Mouse (Mus musculus): ENCODE measurements at regions not wholly inside any gene's neighbourhood (a gene's known extent, or its start where the extent isn't known, plus 50 kb on each side); places are given as distances from the start of the nearest gene placed in this dataset.

- Histone ChIP-seq H3K36me3 (ENCODE audit: insufficient read depth, low read length) (no peaks in the 10 kb centered on the region), H3K9ac (replicated peaks; ENCODE audit: low read length, poor library complexity, severe bottlenecking) (no peak overlapping the region), H3K4me2 (ENCODE audit: low read depth, low read length, poor library complexity, severe bottlenecking) (no peak overlapping the region), H3K4me3 (ENCODE audit: low read depth, low read length) (no peak overlapping the region), H3K4me1 (ENCODE audit: insufficient read depth, low read length) (no peaks in the 10 kb centered on the region), H3K27ac (ENCODE audit: low read depth, low read length) (no peak overlapping the region), H3K27me3 (ENCODE audit: insufficient read depth, low read length) (no peaks in the 10 kb centered on the region), H3K9me3 (ENCODE audit: low read length) (no peaks in the 10 kb centered on the region)
- TF ChIP-seq CTCF (IDR thresholded peaks at IDR 0.05) = no peak
- 81% methylated on average over 5 of the region's 5 CpGs for WGBS
- ATAC-seq (ENCODE audit: low FRiP score) (no peak), DNase-seq (ENCODE audit: low spot score) (no peak)
Observed at GRCm38 (mm10) chr12:90876230-90877005, 138.2 kb upstream of the Dio2 start.

- Histone ChIP-seq H3K4me2 (ENCODE audit: low read depth, low read length, poor library complexity, severe bottlenecking) (no peak overlapping the region), H3K27ac (ENCODE audit: low read depth, low read length) (no peak overlapping the region), H3K36me3 (ENCODE audit: insufficient read depth, low read length) (no peaks in the 10 kb centered on the region), H3K9me3 (ENCODE audit: low read length) (no peaks in the 10 kb centered on the region), H3K4me1 (ENCODE audit: insufficient read depth, low read length) (no peaks in the 10 kb centered on the region), H3K9ac (replicated peaks; ENCODE audit: low read length, poor library complexity, severe bottlenecking) (no peak overlapping the region), H3K27me3 (ENCODE audit: insufficient read depth, low read length) (no peaks in the 10 kb centered on the region), H3K4me3 (ENCODE audit: low read depth, low read length) (no peak overlapping the region)
- no peak for DNase-seq (ENCODE audit: low spot score)
- no peak for ATAC-seq (ENCODE audit: low FRiP score)
- no peak for TF ChIP-seq CTCF (IDR thresholded peaks at IDR 0.05)
- WGBS = 94% methylated on average over 3 of the region's 3 CpGs
Observed at GRCm38 (mm10) chr12:90874840-90875239, 136.6 kb upstream of the Dio2 start.

- Histone ChIP-seq H3K9ac (replicated peaks; ENCODE audit: low read length, poor library complexity, severe bottlenecking) (no peak overlapping the region), H3K36me3 (ENCODE audit: insufficient read depth, low read length) (no peaks in the 10 kb centered on the region), H3K4me3 (ENCODE audit: low read depth, low read length) (no peak overlapping the region), H3K9me3 (ENCODE audit: low read length) (no peaks in the 10 kb centered on the region), H3K4me2 (ENCODE audit: low read depth, low read length, poor library complexity, severe bottlenecking) (no peak overlapping the region), H3K27me3 (ENCODE audit: insufficient read depth, low read length) (no peaks in the 10 kb centered on the region), H3K4me1 (ENCODE audit: insufficient read depth, low read length) (no peaks in the 10 kb centered on the region), H3K27ac (ENCODE audit: low read depth, low read length) (no peak overlapping the region)
- DNase-seq (ENCODE audit: low spot score) (no peak), ATAC-seq (ENCODE audit: low FRiP score) (no peak)
- 89% methylated on average over 3 of the region's 3 CpGs for WGBS
- TF ChIP-seq CTCF (IDR thresholded peaks at IDR 0.05) = no peak
Observed at GRCm38 (mm10) chr12:90873959-90874358, 135.7 kb upstream of the Dio2 start.

- H3K4me3 ChIP-seq (ENCODE audit: low read depth, low read length) = no peak overlapping the region
- H3K9ac ChIP-seq (replicated peaks; ENCODE audit: low read length, poor library complexity, severe bottlenecking) = no peak overlapping the region
- no peak for DNase-seq (ENCODE audit: low spot score)
- H3K4me2 ChIP-seq (ENCODE audit: low read depth, low read length, poor library complexity, severe bottlenecking) = no peak overlapping the region
- no peaks in the 10 kb centered on the region for H3K4me1 ChIP-seq (ENCODE audit: insufficient read depth, low read length)
- WGBS = 88% methylated on average over 4 of the region's 4 CpGs
- H3K27me3 ChIP-seq (ENCODE audit: insufficient read depth, low read length) = no peaks in the 10 kb centered on the region
- no peaks in the 10 kb centered on the region for H3K36me3 ChIP-seq (ENCODE audit: insufficient read depth, low read length)
- no peak for TF ChIP-seq CTCF (IDR thresholded peaks at IDR 0.05)
- ATAC-seq (ENCODE audit: low FRiP score) = no peak
- H3K9me3 ChIP-seq (ENCODE audit: low read length) = no peaks in the 10 kb centered on the region
- H3K27ac ChIP-seq (ENCODE audit: low read depth, low read length) = no peak overlapping the region
Observed at GRCm38 (mm10) chr12:90866597-90866996, 128.4 kb upstream of the Dio2 start.

GRCm38 (mm10) chr12:90862632-90863031, 124.4 kb upstream of the Dio2 start:
- no peak overlapping the region for H3K9ac ChIP-seq (replicated peaks; ENCODE audit: low read length, poor library complexity, severe bottlenecking)
- no peaks in the 10 kb centered on the region for H3K9me3 ChIP-seq (ENCODE audit: low read length)
- no peak overlapping the region for H3K4me3 ChIP-seq (ENCODE audit: low read depth, low read length)
- H3K36me3 ChIP-seq (ENCODE audit: insufficient read depth, low read length) = no peaks in the 10 kb centered on the region
- no peak overlapping the region for H3K27ac ChIP-seq (ENCODE audit: low read depth, low read length)
- no peaks in the 10 kb centered on the region for H3K27me3 ChIP-seq (ENCODE audit: insufficient read depth, low read length)
- DNase-seq (ENCODE audit: low spot score) = no peak
- WGBS = 91% methylated on average over 3 of the region's 3 CpGs
- no peak for TF ChIP-seq CTCF (IDR thresholded peaks at IDR 0.05)
- no peak overlapping the region for H3K4me2 ChIP-seq (ENCODE audit: low read depth, low read length, poor library complexity, severe bottlenecking)
- H3K4me1 ChIP-seq (ENCODE audit: insufficient read depth, low read length) = no peaks in the 10 kb centered on the region
- no peak for ATAC-seq (ENCODE audit: low FRiP score)

GRCm38 (mm10) chr12:90857746-90858145, 119.5 kb upstream of the Dio2 start:
- 71% methylated on average over 3 of the region's 3 CpGs for WGBS
- H3K4me1 ChIP-seq (ENCODE audit: insufficient read depth, low read length) = no peaks in the 10 kb centered on the region
- no peaks in the 10 kb centered on the region for H3K36me3 ChIP-seq (ENCODE audit: insufficient read depth, low read length)
- H3K27me3 ChIP-seq (ENCODE audit: insufficient read depth, low read length) = no peaks in the 10 kb centered on the region
- no peak for DNase-seq (ENCODE audit: low spot score)
- TF ChIP-seq CTCF (IDR thresholded peaks at IDR 0.05) = no peak
- H3K4me3 ChIP-seq (ENCODE audit: low read depth, low read length) = no peak overlapping the region
- no peak overlapping the region for H3K27ac ChIP-seq (ENCODE audit: low read depth, low read length)
- no peak overlapping the region for H3K4me2 ChIP-seq (ENCODE audit: low read depth, low read length, poor library complexity, severe bottlenecking)
- H3K9ac ChIP-seq (replicated peaks; ENCODE audit: low read length, poor library complexity, severe bottlenecking) = no peak overlapping the region
- no peak for ATAC-seq (ENCODE audit: low FRiP score)
- no peaks in the 10 kb centered on the region for H3K9me3 ChIP-seq (ENCODE audit: low read length)
